Mouse (Mus musculus) ES-Bruce4 (cell line): Measurements from ENCODE around the gene Gm38392.

Experiments
- CTCF ChIP-seq: IDR thresholded peaks from one replicate; pipeline ENCODE4 v1.8.1; 2011; ENCODE audit warnings: low read depth, low read length
- EP300 ChIP-seq: IDR thresholded peaks from 2 replicates; pipeline ENCODE4 v1.6.1; 2011; ENCODE audit warnings: low read depth, low read length; ENCODE audit not compliant: insufficient read depth
- POLR2A ChIP-seq: IDR thresholded peaks from one replicate; pipeline ENCODE4 v1.8.1; 2011; ENCODE audit warnings: low read length; ENCODE audit not compliant: insufficient read depth

- no peak for TF ChIP-seq EP300
- TF ChIP-seq CTCF, result no peak
- no peak for TF ChIP-seq POLR2A
Observed at GRCm38 (mm10) chr3:88217679-88218078, 69.3 kb downstream of the Gm38392 start.
